Mouse (Mus musculus): ENCODE results near the gene Iqsec1. TPM values are rescaled to one million over a fixed set of nuclear protein-coding genes. Genes with fewer than 3 reads are reported as not detected.

The Iqsec1 gene
- polyA plus RNA-seq, 1 experiment = 230 TPM

- Histone ChIP-seq H3K27ac (ENCODE audit: insufficient read depth, low read length) (no peak overlapping the region), H3K4me3 (ENCODE audit: extremely low read depth, insufficient read depth, insufficient read length) (no peak overlapping the region), H3K4me1 (ENCODE audit: control insufficient read depth, insufficient read depth, insufficient read length) (no peaks in the 10 kb centered on the region), H3K36me3 (ENCODE audit: control insufficient read depth, insufficient read depth, low read length) (no peaks in the 10 kb centered on the region), H3K27me3 (ENCODE audit: control insufficient read depth, insufficient read depth, low read length) (no peaks in the 10 kb centered on the region)
- DNase-seq (ENCODE audit: low read depth in 1 of 2, low spot score in 2 of 2) = no peak
- 88% methylated on average over 3 of the region's 3 CpGs for WGBS
- no peak for TF ChIP-seq POLR2A (IDR thresholded peaks at IDR 0.05; ENCODE audit: low read depth, low read length)
- no peak for TF ChIP-seq CTCF (IDR thresholded peaks at IDR 0.05; ENCODE audit: extremely low read depth, insufficient read depth, insufficient read length, insufficient replicate concordance)
Observed at GRCm38 (mm10) chr6:90933656-90934055, 54.8 kb downstream of the Iqsec1 start.

DNA sequence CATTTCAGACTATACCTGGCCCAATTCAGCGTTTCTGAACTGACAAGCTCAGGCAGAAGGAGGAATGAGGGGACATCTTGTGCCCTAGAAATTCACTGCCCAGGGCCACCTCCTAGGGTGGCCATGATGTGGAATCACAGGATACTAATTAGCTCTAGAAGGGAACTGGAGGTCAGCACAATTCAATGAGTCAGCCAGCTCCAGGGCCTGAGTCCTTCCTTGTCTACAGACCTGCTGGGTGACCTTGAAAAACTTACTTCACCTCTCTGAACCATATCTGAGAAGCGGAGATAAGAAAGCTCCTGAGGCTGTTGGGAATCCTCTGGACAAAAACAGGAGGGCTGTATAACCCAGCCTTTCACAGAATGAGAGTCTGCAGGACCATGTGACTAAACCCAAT is 59.7 kb downstream of the Iqsec1 start:
- no peaks in the 10 kb centered on the region for H3K36me3 ChIP-seq (ENCODE audit: control insufficient read depth, insufficient read depth, low read length)
- H3K4me1 ChIP-seq (ENCODE audit: control insufficient read depth, insufficient read depth, insufficient read length) = no peaks in the 10 kb centered on the region
- no peaks in the 10 kb centered on the region for H3K27me3 ChIP-seq (ENCODE audit: control insufficient read depth, insufficient read depth, low read length)
- WGBS = 80% methylated on average over 2 of the region's 2 CpGs
- no peak for TF ChIP-seq POLR2A (IDR thresholded peaks at IDR 0.05; ENCODE audit: low read depth, low read length)
- TF ChIP-seq CTCF (IDR thresholded peaks at IDR 0.05; ENCODE audit: extremely low read depth, insufficient read depth, insufficient read length, insufficient replicate concordance) = no peak
- H3K27ac ChIP-seq (ENCODE audit: insufficient read depth, low read length) = no peak overlapping the region
- DNase-seq (ENCODE audit: low read depth in 1 of 2, low spot score in 2 of 2) = no peak
- no peak overlapping the region for H3K4me3 ChIP-seq (ENCODE audit: extremely low read depth, insufficient read depth, insufficient read length)

GRCm38 (mm10) chr6:90925472-90925871 is 63.0 kb downstream of the Iqsec1 start:
- WGBS = 50% methylated on average over 3 of the region's 3 CpGs
- Histone ChIP-seq H3K36me3 (ENCODE audit: control insufficient read depth, insufficient read depth, low read length) (no peaks in the 10 kb centered on the region), H3K4me1 (ENCODE audit: control insufficient read depth, insufficient read depth, insufficient read length) (no peaks in the 10 kb centered on the region), H3K4me3 (ENCODE audit: extremely low read depth, insufficient read depth, insufficient read length) (no peak overlapping the region), H3K27ac (ENCODE audit: insufficient read depth, low read length) (no peak overlapping the region), H3K27me3 (ENCODE audit: control insufficient read depth, insufficient read depth, low read length) (no peaks in the 10 kb centered on the region)
- TF ChIP-seq POLR2A (IDR thresholded peaks at IDR 0.05; ENCODE audit: low read depth, low read length) (no peak), CTCF (IDR thresholded peaks at IDR 0.05; ENCODE audit: extremely low read depth, insufficient read depth, insufficient read length, insufficient replicate concordance) (no peak)
- no peak for DNase-seq (ENCODE audit: low read depth in 1 of 2, low spot score in 2 of 2)

DNA sequence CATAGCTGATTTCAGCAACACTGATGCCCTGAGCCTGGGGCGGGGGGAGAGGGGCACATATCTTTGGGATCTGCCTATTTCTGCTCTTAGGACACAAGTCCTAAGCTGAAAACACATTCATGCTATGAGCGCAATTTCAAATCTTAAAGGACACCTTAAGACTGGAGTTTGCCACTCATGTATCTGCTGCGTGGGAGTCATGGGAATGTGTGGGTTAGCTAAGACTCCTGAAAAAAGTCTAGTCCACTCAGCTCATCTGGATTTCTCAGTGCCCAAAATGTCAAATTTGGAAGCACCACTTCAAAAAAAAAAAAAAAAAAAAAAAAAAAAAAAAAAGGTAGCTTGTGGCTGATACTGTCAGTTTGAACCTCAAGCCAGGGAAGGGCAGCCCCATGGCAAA is 63.7 kb downstream of the Iqsec1 start:
- Histone ChIP-seq H3K4me1 (ENCODE audit: control insufficient read depth, insufficient read depth, insufficient read length) (no peaks in the 10 kb centered on the region), H3K27me3 (ENCODE audit: control insufficient read depth, insufficient read depth, low read length) (no peaks in the 10 kb centered on the region), H3K27ac (ENCODE audit: insufficient read depth, low read length) (no peak overlapping the region), H3K4me3 (ENCODE audit: extremely low read depth, insufficient read depth, insufficient read length) (no peak overlapping the region), H3K36me3 (ENCODE audit: control insufficient read depth, insufficient read depth, low read length) (no peaks in the 10 kb centered on the region)
- 88% methylated on average over 3 of the region's 3 CpGs for WGBS
- TF ChIP-seq CTCF (IDR thresholded peaks at IDR 0.05; ENCODE audit: extremely low read depth, insufficient read depth, insufficient read length, insufficient replicate concordance) = no peak
- TF ChIP-seq POLR2A (IDR thresholded peaks at IDR 0.05; ENCODE audit: low read depth, low read length) = no peak
- no peak for DNase-seq (ENCODE audit: low read depth in 1 of 2, low spot score in 2 of 2)

GRCm38 (mm10) chr6:90924379-90924778 is 64.1 kb downstream of the Iqsec1 start:
- H3K36me3 ChIP-seq (ENCODE audit: control insufficient read depth, insufficient read depth, low read length) = no peaks in the 10 kb centered on the region
- no peaks in the 10 kb centered on the region for H3K27me3 ChIP-seq (ENCODE audit: control insufficient read depth, insufficient read depth, low read length)
- TF ChIP-seq CTCF (IDR thresholded peaks at IDR 0.05; ENCODE audit: extremely low read depth, insufficient read depth, insufficient read length, insufficient replicate concordance) (no peak), POLR2A (IDR thresholded peaks at IDR 0.05; ENCODE audit: low read depth, low read length) (no peak)
- WGBS = 58% methylated on average over 4 of the region's 4 CpGs
- no peak overlapping the region for H3K27ac ChIP-seq (ENCODE audit: insufficient read depth, low read length)
- H3K4me1 ChIP-seq (ENCODE audit: control insufficient read depth, insufficient read depth, insufficient read length) = no peaks in the 10 kb centered on the region
- no peak for DNase-seq (ENCODE audit: low read depth in 1 of 2, low spot score in 2 of 2)
- no peak overlapping the region for H3K4me3 ChIP-seq (ENCODE audit: extremely low read depth, insufficient read depth, insufficient read length)

DNA sequence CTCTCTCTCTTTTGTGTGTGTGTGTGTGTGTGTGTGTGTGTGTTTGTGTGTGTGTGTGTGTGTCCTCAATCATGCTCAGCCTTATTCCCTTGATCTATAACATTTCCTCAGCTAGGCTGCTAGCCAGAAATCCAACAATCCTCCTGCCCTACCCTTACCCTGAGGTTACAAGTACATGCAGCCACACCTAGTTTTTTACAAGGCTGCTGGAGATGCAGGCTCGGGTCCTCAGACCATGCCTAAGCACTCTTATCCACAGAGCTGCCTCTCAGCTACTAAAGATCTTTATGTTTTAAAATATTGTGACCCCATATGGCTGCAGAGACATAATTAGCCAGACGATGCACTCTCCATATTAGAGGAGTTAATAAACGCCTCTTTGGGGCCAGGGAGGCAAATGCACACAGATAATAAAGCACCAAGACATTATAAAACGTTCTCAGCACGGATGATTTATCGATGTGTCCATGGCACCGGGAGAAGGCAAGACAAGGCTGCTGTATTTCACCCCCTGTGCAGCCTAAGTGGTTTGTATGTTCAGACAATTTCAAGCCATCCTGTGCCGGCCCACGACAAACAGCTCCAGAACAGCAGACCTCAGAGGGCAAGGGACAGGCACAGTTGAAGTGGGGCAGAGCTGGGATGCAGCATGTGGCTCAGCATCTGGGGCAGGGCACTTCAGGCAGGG is 67.1 kb downstream of the Iqsec1 start:
- Histone ChIP-seq H3K27me3 (ENCODE audit: control insufficient read depth, insufficient read depth, low read length) (no peaks in the 10 kb centered on the region), H3K27ac (ENCODE audit: insufficient read depth, low read length) (no peak overlapping the region), H3K4me1 (ENCODE audit: control insufficient read depth, insufficient read depth, insufficient read length) (no peaks in the 10 kb centered on the region), H3K36me3 (ENCODE audit: control insufficient read depth, insufficient read depth, low read length) (no peaks in the 10 kb centered on the region), H3K4me3 (ENCODE audit: extremely low read depth, insufficient read depth, insufficient read length) (no peak overlapping the region)
- DNase-seq (ENCODE audit: low read depth in 1 of 2, low spot score in 2 of 2) = no peak
- TF ChIP-seq CTCF (IDR thresholded peaks at IDR 0.05; ENCODE audit: extremely low read depth, insufficient read depth, insufficient read length, insufficient replicate concordance) (no peak), POLR2A (IDR thresholded peaks at IDR 0.05; ENCODE audit: low read depth, low read length) (no peak)
- 84% methylated on average over 9 of the region's 9 CpGs for WGBS

DNA sequence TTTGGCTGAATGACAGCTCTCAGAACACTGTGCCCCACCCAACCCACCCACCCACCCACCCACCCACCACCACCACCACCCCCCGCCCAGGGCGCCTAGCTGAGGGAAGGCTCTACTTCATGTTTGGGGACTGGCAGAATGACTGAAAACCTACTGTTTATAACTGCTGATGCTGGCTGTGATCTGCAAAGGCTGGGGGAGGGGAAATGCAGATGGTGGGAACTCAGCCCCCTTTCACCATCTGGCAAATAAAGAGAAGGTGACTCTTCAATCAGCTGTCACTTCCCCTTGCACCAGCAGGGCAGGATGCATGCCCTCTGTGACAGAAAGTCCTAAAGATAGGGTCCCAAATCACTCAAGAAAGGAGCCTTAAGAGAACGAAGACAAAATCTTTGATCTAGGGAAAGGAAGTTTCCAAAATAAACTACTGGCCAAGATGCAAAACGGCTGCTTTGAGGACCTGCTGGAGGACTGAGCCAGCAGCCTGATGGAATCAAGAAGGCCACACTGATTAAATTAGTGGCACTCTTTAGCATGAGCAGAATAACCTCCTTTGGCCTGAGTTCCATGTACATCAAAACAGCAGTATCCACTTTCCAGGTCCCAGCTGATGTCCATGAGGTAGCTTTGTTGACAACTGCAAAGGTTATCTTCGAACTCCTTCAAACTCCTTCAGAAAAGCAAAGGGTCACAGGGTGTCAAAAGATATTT is 67.8 kb downstream of the Iqsec1 start:
- Histone ChIP-seq H3K27ac (ENCODE audit: insufficient read depth, low read length) (no peak overlapping the region), H3K4me3 (ENCODE audit: extremely low read depth, insufficient read depth, insufficient read length) (no peak overlapping the region), H3K27me3 (ENCODE audit: control insufficient read depth, insufficient read depth, low read length) (no peaks in the 10 kb centered on the region), H3K4me1 (ENCODE audit: control insufficient read depth, insufficient read depth, insufficient read length) (no peaks in the 10 kb centered on the region), H3K36me3 (ENCODE audit: control insufficient read depth, insufficient read depth, low read length) (no peaks in the 10 kb centered on the region)
- no peak for DNase-seq (ENCODE audit: low read depth in 1 of 2, low spot score in 2 of 2)
- WGBS = 52% methylated on average over 5 of the region's 5 CpGs
- TF ChIP-seq CTCF (IDR thresholded peaks at IDR 0.05; ENCODE audit: extremely low read depth, insufficient read depth, insufficient read length, insufficient replicate concordance) (no peak), POLR2A (IDR thresholded peaks at IDR 0.05; ENCODE audit: low read depth, low read length) (no peak)

All from spleen, adult 2 months (tissue).